In the genomic region with DNA sequence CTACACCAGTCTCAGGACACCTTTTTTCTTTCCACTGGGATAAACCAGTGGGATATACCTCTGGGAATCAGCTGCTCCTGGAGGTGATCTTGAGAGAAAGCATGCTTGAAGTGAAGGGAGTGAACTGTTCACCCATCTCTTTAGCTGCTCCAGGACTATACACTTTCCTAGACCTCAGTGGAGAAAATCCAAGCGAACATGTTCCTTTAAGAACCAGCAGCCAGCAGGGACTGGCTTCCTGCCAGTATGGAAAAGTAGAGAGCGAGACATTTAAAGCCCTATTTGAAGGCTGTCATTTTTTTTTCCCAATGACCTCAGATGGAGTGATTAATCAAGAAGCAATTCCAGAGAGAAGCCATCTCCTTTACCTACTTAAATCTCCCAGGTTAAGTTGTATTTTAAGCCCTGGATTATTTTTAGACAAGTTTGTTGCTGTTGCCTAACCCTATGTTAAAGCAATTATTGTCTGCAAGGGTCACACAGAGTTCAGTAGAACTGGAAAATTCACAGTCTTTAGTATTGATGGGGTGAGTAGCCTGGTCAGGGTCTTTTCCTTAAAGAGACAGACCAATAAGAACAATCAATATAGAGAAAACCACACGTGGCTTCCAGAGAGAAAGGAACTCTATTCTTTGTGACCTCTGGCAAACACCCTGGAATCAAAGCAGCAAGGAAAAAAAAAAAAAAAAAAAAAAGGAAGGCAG, we compare ENCODE assay signal across 8 mouse cellular contexts.
DNase-seq lines count a peak whose midpoint lies in the region; ATAC-seq and TF ChIP-seq lines count a peak whose summit lies in the region.

No protein-coding gene starts in this region.

- H3K4me2 ChIP-seq in neural tube, embryonic 14.5 days (ENCODE audit: low read depth, low read length): no peak overlapping the region

- ATAC-seq in neural tube, embryonic 14.5 days (ENCODE audit: low read depth): peak; percentile 62; the same call in 1 of the 2 replicates

- H3K36me3 ChIP-seq in heart, adult 2 months (ENCODE audit: control insufficient read depth, insufficient read depth, low read length): peaks cover 5% of the 10 kb centered on the region
- no peaks in the 10 kb centered on the region for H3K36me3 ChIP-seq in neural tube, embryonic 14.5 days (ENCODE audit: control insufficient read depth, insufficient read depth, low read length)

- peaks cover 3% of the 10 kb centered on the region for H3K4me1 ChIP-seq in heart, adult 2 months (ENCODE audit: control insufficient read depth, insufficient read depth, low read length)
- 0 out of 2 replicates have a peak, but pooled peaks cover 5% of the 10 kb centered on the region for H3K4me1 ChIP-seq in neural tube, embryonic 14.5 days (ENCODE audit: control insufficient read depth, insufficient read depth, low read length)

- no peak overlapping the region for H3K4me3 ChIP-seq in heart, adult 2 months
- H3K4me3 ChIP-seq in neural tube, embryonic 14.5 days (ENCODE audit: low read depth, low read length): no peak overlapping the region
- H3K4me3 ChIP-seq in left cerebral cortex, adult 2 months: no peak overlapping the region

- H3K27me3 ChIP-seq in heart, adult 2 months (ENCODE audit: control insufficient read depth, insufficient read depth, low read length): no peaks in the 10 kb centered on the region
- H3K27me3 ChIP-seq in neural tube, embryonic 14.5 days (ENCODE audit: control insufficient read depth, insufficient read depth, low read length): no peaks in the 10 kb centered on the region

- no peak for TF ChIP-seq CTCF in heart, adult 2 months (IDR thresholded peaks at IDR 0.05)
- no peak for TF ChIP-seq CTCF in left cerebral cortex, adult 2 months (IDR thresholded peaks at IDR 0.05)

- intact Hi-C loops in left cerebral cortex, postnatal 14 days (cut with DNase I): no loop called here
- intact Hi-C loops in heart, adult 2 months (cut with DNase I): loop anchor here (5.0 kb wide), 1 partner anchor 82 kb away; no protein-coding TSS in a partner anchor
- intact Hi-C loops in left cerebral cortex, adult 2 months (cut with DNase I): no loop called here

- under 1% methylated on average over 3 of the region's 3 CpGs for WGBS in heart, adult 2 months
- WGBS in neural tube, embryonic 14.5 days: 7% methylated on average over 3 of the region's 3 CpGs

- no peak for TF ChIP-seq EP300 in heart, adult 2 months (IDR thresholded peaks at IDR 0.05; ENCODE audit: insufficient read depth, low read depth, low read length)

- peak; percentile 31 to 43 for DNase-seq in left cerebral cortex, postnatal 14 days (ENCODE audit: low spot score in 2 of 2)
- DNase-seq in left cerebral cortex, adult 8-10 months (ENCODE audit: low spot score in 2 of 2): no peak
- DNase-seq in brain, adult 2 months (ENCODE audit: low read depth, low spot score): peak; percentile 39
- DNase-seq in heart, adult 2 months: peak; percentile 42 to 45
- peak; percentile 75 for DNase-seq in kidney, postnatal 14 days
- DNase-seq in left cerebral cortex, adult 2 months (ENCODE audit: extremely low spot score in 1 of 2, low spot score in 2 of 2): no peak
- DNase-seq in thymus, postnatal 0 days (ENCODE audit: low spot score): no peak

- TF ChIP-seq POLR2A in heart, adult 2 months (IDR thresholded peaks at IDR 0.05; ENCODE audit: insufficient read depth, low read depth, low read length): no peak

- H3K9me3 ChIP-seq in neural tube, embryonic 14.5 days (ENCODE audit: control insufficient read depth, low read length): no peaks in the 10 kb centered on the region

- no peaks in the 10 kb centered on the region for H3K79me2 ChIP-seq in heart, adult 2 months (replicated peaks; ENCODE audit: control insufficient read depth, insufficient read depth, low read length)

- no peak overlapping the region; the same call in 1 of the 2 replicates for H3K9ac ChIP-seq in heart, adult 2 months (ENCODE audit: low read depth, low read length)
- H3K9ac ChIP-seq in neural tube, embryonic 14.5 days (replicated peaks; ENCODE audit: low read depth, low read length): no peak overlapping the region

- H3K27ac ChIP-seq in heart, adult 2 months: peak overlapping the region; percentile 6; the same call in 1 of the 2 replicates
- no peak overlapping the region for H3K27ac ChIP-seq in neural tube, embryonic 14.5 days (ENCODE audit: low read depth, low read length)
- no peak overlapping the region for H3K27ac ChIP-seq in left cerebral cortex, adult 2 months

Comparison
In these comparisons a context has a peak if more than half of its experiments do, and no peak if none do; other contexts are left out.
1. DNase-seq: peak in left cerebral cortex, postnatal 14 days (2 of 2), brain, adult 2 months (single experiment), heart, adult 2 months (2 of 2) and kidney, postnatal 14 days (single experiment); none in left cerebral cortex, adult 8-10 months (0 of 2), left cerebral cortex, adult 2 months (0 of 2) and thymus, postnatal 0 days (single experiment).